Mouse (Mus musculus) spleen, adult 2 months (tissue): ENCODE measurements at regions not wholly inside any gene's neighbourhood (a gene's known extent, or its start where the extent isn't known, plus 50 kb on each side); places are given as distances from the start of the nearest gene placed in this dataset.

Experiments
- DNase-seq, 2 experiments: peaks; one replicate each; pipeline versions ENCODE4 v3.0.0 to v3.0.0-alpha.2; 2012 to 2021; ENCODE audit warnings: low spot score in 2 of 2, low read depth in 1 of 2
- H3K27ac ChIP-seq: fragments of 200-500 bp; 2 replicates; pipeline ENCODE4 v1.5.1; 2012; ENCODE audit warnings: low read length, inconsistent platforms; ENCODE audit not compliant: insufficient read depth
- H3K27me3 ChIP-seq: fragments of 200-500 bp; 2 replicates; pipeline ENCODE4 v1.6.1; 2012; ENCODE audit warnings: mild to moderate bottlenecking, moderate library complexity, low read length, inconsistent platforms; ENCODE audit not compliant: control insufficient read depth, insufficient read depth
- H3K36me3 ChIP-seq: fragments of 200-500 bp; 2 replicates; pipeline ENCODE4 v1.6.1; 2012; ENCODE audit warnings: mild to moderate bottlenecking, low read length, inconsistent platforms; ENCODE audit not compliant: control insufficient read depth, insufficient read depth
- H3K4me1 ChIP-seq: fragments of 200-500 bp; 2 replicates; pipeline ENCODE4 v1.6.1; 2011; ENCODE audit warnings: inconsistent platforms; ENCODE audit not compliant: control insufficient read depth, insufficient read depth, insufficient read length
- H3K4me3 ChIP-seq: fragments of 200-500 bp; 2 replicates; pipeline ENCODE4 v1.5.1; 2011; ENCODE audit warnings: mild to moderate bottlenecking, inconsistent platforms; ENCODE audit not compliant: insufficient read depth, insufficient read length; ENCODE audit errors: extremely low read depth
- CTCF ChIP-seq: fragments of 200-500 bp; IDR thresholded peaks from 2 replicates; pipeline ENCODE4 v1.5.1; 2011; ENCODE audit warnings: mild to moderate bottlenecking, inconsistent platforms; ENCODE audit not compliant: insufficient read depth, insufficient read length, insufficient replicate concordance; ENCODE audit errors: extremely low read depth
- POLR2A ChIP-seq: fragments of 200-500 bp; IDR thresholded peaks from 2 replicates; pipeline ENCODE4 v1.6.1; 2011; ENCODE audit warnings: low read depth, low read length, inconsistent platforms
- WGBS: fragments of 180-500 bp; shearing (Covaris S2); methylation state at CpG from one replicate; pipeline ENCODE4 v1.1.7; 2018; 5-methylcytosine and 5-hydroxymethylcytosine counted together

DNA sequence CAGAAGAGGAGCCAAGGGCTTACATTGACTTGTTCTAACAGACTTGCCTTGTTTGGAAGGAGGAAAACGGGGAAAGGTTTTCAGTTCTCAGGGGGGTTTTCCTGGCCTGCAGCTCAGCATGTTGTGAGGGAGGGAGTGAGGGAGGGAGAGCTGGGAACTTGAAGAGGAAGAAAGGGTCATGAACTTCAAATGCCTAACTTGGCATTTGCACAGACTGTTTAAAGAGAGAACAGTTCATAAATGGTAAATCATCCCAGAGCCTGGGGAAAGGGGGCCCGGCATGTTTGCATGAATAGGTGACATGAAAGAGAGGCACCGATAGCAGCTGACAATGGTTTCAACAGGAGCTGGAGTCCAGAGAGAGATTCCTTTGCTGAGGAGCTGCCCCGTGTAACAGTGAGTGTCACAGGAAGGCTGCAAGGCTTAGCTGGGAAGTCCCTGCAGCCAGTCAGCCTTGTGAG, 51.3 kb upstream of the Cxcr4 start:
- H3K36me3 ChIP-seq: no peaks in the 10 kb centered on the region
- no peak overlapping the region for H3K27ac ChIP-seq
- H3K27me3 ChIP-seq: no peaks in the 10 kb centered on the region
- no peaks in the 10 kb centered on the region for H3K4me1 ChIP-seq
- 70% methylated on average over 4 of the region's 4 CpGs for whole genome bisulfite sequencing
- H3K4me3 ChIP-seq: no peak overlapping the region
- no peak for DNase-seq
- TF ChIP-seq CTCF: no peak
- TF ChIP-seq POLR2A: no peak

DNA sequence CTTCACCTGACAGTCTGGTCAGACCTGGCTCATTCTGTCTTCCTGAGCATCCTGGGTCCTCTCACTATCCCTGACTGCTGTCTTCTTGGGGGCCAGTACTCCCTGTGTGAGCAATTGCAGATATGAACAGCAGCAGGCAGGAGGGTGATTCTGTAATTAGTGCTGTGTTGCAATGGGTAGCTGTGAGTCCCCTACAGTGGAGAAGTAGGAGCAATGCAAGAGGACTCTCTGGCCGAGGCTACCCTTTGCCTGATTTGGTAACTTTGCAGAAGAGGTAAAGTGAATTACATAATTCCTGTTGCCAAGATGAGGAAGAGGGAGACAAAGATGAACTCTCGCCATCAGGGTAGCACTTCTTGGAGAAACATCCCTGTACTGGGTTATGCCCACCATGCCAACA, 50.1 kb upstream of the Cxcr4 start:
- Histone ChIP-seq H3K4me1 (no peaks in the 10 kb centered on the region), H3K4me3 (no peak overlapping the region), H3K27me3 (no peaks in the 10 kb centered on the region), H3K27ac (no peak overlapping the region), H3K36me3 (no peaks in the 10 kb centered on the region)
- 81% methylated on average over 2 of the region's 2 CpGs for WGBS
- DNase-seq: no peak
- TF ChIP-seq CTCF: no peak
- TF ChIP-seq POLR2A: no peak
